Mouse (Mus musculus) CH12.LX (cell line): ENCODE results near the gene Rora. TPM values are rescaled to one million over a fixed set of nuclear protein-coding genes. Genes with fewer than 3 reads are reported as not detected.

Source experiments
- DNase-seq: peaks from one replicate; pipeline ENCODE4 v3.0.0-alpha.2; 2013; ENCODE audit errors: extremely low read depth
- H3K27ac ChIP-seq: 2 replicates; pipeline ENCODE4 v1.5.1; 2012; ENCODE audit warnings: low read depth, mild to moderate bottlenecking, control low read depth, moderate library complexity; ENCODE audit not compliant: insufficient read depth
- H3K27me3 ChIP-seq: replicated peaks from 2 replicates; pipeline ENCODE3; 2012; ENCODE audit warnings: inconsistent platforms
- H3K36me3 ChIP-seq, 2 experiments: replicated peaks in 1 of 2; 2 replicates each; pipeline versions ENCODE3 to v1.6.1; 2012; ENCODE audit warnings: inconsistent platforms in 1 of 2, low read length in 1 of 2, mild to moderate bottlenecking in 1 of 2, mixed read lengths in 1 of 2, moderate library complexity in 1 of 2; ENCODE audit not compliant: control insufficient read depth in 1 of 2, insufficient read depth in 1 of 2
- H3K4me1 ChIP-seq, 2 experiments: 2 replicates each; pipeline ENCODE4 v1.6.1; 2012; ENCODE audit warnings: inconsistent platforms in 1 of 2, moderate library complexity in 1 of 2; ENCODE audit not compliant: insufficient read depth in 2 of 2, control insufficient read depth in 1 of 2
- H3K4me2 ChIP-seq: 2 replicates; pipeline ENCODE4 v1.6.1; 2012; ENCODE audit warnings: low read depth, mild to moderate bottlenecking, control low read depth; ENCODE audit not compliant: poor library complexity, insufficient read depth, severe bottlenecking
- H3K4me3 ChIP-seq, 3 experiments: fragments of 150-350 bp in 1 of 3; sonication (generic) in 1 of 3; replicated peaks in 1 of 3; 2 replicates each; pipeline versions ENCODE3 to v1.5.1; 2011 to 2012; ENCODE audit warnings: low read depth in 2 of 3, low read length in 2 of 3, mild to moderate bottlenecking in 2 of 3, moderate library complexity in 2 of 3, control low read depth in 1 of 3, improper control_type of control experiment in 1 of 3, inconsistent platforms in 1 of 3, mixed read lengths in 1 of 3; ENCODE audit not compliant: poor library complexity in 1 of 3
- H3K79me2 ChIP-seq: replicated peaks from 2 replicates; pipeline ENCODE4 v1.6.1; 2012; ENCODE audit warnings: mild to moderate bottlenecking, moderate library complexity; ENCODE audit not compliant: control insufficient read depth, poor library complexity, insufficient read depth, severe bottlenecking; ENCODE audit errors: extremely low read depth
- H3K9ac ChIP-seq: 2 replicates; pipeline ENCODE4 v1.6.1; 2012; ENCODE audit warnings: low read depth, mild to moderate bottlenecking, control low read depth, moderate library complexity; ENCODE audit not compliant: insufficient read depth
- H3K9me3 ChIP-seq: replicated peaks from 2 replicates; pipeline ENCODE3; 2012; ENCODE audit warnings: low read length, inconsistent platforms, mixed read lengths
- BHLHE40 ChIP-seq: IDR thresholded peaks from 2 replicates; pipeline ENCODE4 v1.6.1; 2011; ENCODE audit warnings: mild to moderate bottlenecking, low read depth, low read length, improper control_type of control experiment
- CHD1 ChIP-seq: IDR thresholded peaks from 2 replicates; pipeline ENCODE4 v1.6.1; 2012; ENCODE audit warnings: low read depth, low read length, improper control_type of control experiment, inconsistent platforms
- CTCF ChIP-seq, 2 experiments: IDR thresholded peaks in 1 of 2; conservative IDR thresholded peaks in 1 of 2; 2 replicates each; pipeline ENCODE4 v1.5.1; 2011 to 2012; ENCODE audit warnings: low read depth in 2 of 2, low read length in 2 of 2, improper control_type of control experiment in 1 of 2, inconsistent platforms in 1 of 2, mild to moderate bottlenecking in 1 of 2, moderate library complexity in 1 of 2
- E2F4 ChIP-seq: IDR thresholded peaks from 2 replicates; pipeline ENCODE4 v1.6.1; 2011; ENCODE audit warnings: low read depth, low read length, improper control_type of control experiment; ENCODE audit not compliant: insufficient replicate concordance
- ELF1 ChIP-seq: IDR thresholded peaks from 2 replicates; pipeline ENCODE4 v1.6.1; 2014; ENCODE audit warnings: low read depth, mild to moderate bottlenecking, inconsistent platforms, low read length, improper control_type of control experiment
- ETS1 ChIP-seq: conservative IDR thresholded peaks from 2 replicates; pipeline ENCODE4 v1.6.1; 2012; ENCODE audit warnings: low read depth, mild to moderate bottlenecking, inconsistent platforms, low read length, improper control_type of control experiment, moderate library complexity
- GABPA ChIP-seq: IDR thresholded peaks from 2 replicates; pipeline ENCODE4 v1.6.1; 2012; ENCODE audit warnings: low read depth, low read length, improper control_type of control experiment, inconsistent platforms; ENCODE audit not compliant: insufficient replicate concordance
- JUN ChIP-seq: IDR thresholded peaks from 2 replicates; pipeline ENCODE4 v1.6.1; 2011; ENCODE audit warnings: low read depth, mild to moderate bottlenecking, low read length, improper control_type of control experiment, moderate library complexity; ENCODE audit not compliant: insufficient read depth
- JUND ChIP-seq: conservative IDR thresholded peaks from 2 replicates; pipeline ENCODE4 v1.6.1; 2011; ENCODE audit warnings: low read depth, low read length, improper control_type of control experiment
- KAT2A ChIP-seq: IDR thresholded peaks from 2 replicates; pipeline ENCODE4 v1.6.1; 2012; ENCODE audit warnings: low read length, improper control_type of control experiment, inconsistent platforms; ENCODE audit not compliant: insufficient replicate concordance
- MAX ChIP-seq: IDR thresholded peaks from 2 replicates; pipeline ENCODE4 v1.6.1; 2011; ENCODE audit warnings: low read length, improper control_type of control experiment
- MEF2A ChIP-seq: IDR thresholded peaks from 2 replicates; pipeline ENCODE4 v1.6.1; 2014; ENCODE audit warnings: low read depth, mild to moderate bottlenecking, inconsistent platforms, low read length, improper control_type of control experiment, borderline replicate concordance
- MYC ChIP-seq: IDR thresholded peaks from 2 replicates; pipeline ENCODE4 v1.6.1; 2011; ENCODE audit warnings: low read depth, mild to moderate bottlenecking, improper control_type of control experiment, low read length
- NELFE ChIP-seq: IDR thresholded peaks from 2 replicates; pipeline ENCODE4 v1.6.1; 2011; ENCODE audit warnings: low read depth, low read length, improper control_type of control experiment
- NRF1 ChIP-seq: IDR thresholded peaks from 2 replicates; pipeline ENCODE4 v1.6.1; 2014; ENCODE audit warnings: low read depth, mild to moderate bottlenecking, inconsistent platforms, low read length, improper control_type of control experiment, moderate library complexity
- POLR2A ChIP-seq: IDR thresholded peaks from 2 replicates; pipeline ENCODE4 v1.6.1; 2011; ENCODE audit warnings: low read depth, mild to moderate bottlenecking, improper control_type of control experiment, low read length
- RCOR1 ChIP-seq: conservative IDR thresholded peaks from 2 replicates; pipeline ENCODE4 v1.6.1; 2012; ENCODE audit warnings: low read depth, mild to moderate bottlenecking, inconsistent platforms, low read length, improper control_type of control experiment
- SIN3A ChIP-seq: IDR thresholded peaks from 2 replicates; pipeline ENCODE4 v1.6.1; 2012; ENCODE audit warnings: low read length, improper control_type of control experiment, inconsistent platforms
- TBP ChIP-seq: conservative IDR thresholded peaks from 2 replicates; pipeline ENCODE4 v1.6.1; 2011; ENCODE audit warnings: low read depth, low read length, improper control_type of control experiment
- USF1 ChIP-seq: IDR thresholded peaks from 2 replicates; pipeline ENCODE4 v1.6.1; 2014; ENCODE audit warnings: low read depth, mild to moderate bottlenecking, inconsistent platforms, low read length, improper control_type of control experiment
- USF2 ChIP-seq: conservative IDR thresholded peaks from 2 replicates; pipeline ENCODE4 v1.6.1; 2011; ENCODE audit warnings: low read depth, low read length, improper control_type of control experiment
- ZC3H11A ChIP-seq: IDR thresholded peaks from 2 replicates; pipeline ENCODE4 v1.6.1; 2012; ENCODE audit warnings: low read depth, mild to moderate bottlenecking, inconsistent platforms, low read length, improper control_type of control experiment
- ZKSCAN1 ChIP-seq: IDR thresholded peaks from 2 replicates; pipeline ENCODE4 v1.6.1; 2012; ENCODE audit warnings: low read depth, inconsistent platforms, low read length, improper control_type of control experiment, borderline replicate concordance
- ZMIZ1 ChIP-seq: IDR thresholded peaks from 2 replicates; pipeline ENCODE4 v1.6.1; 2012; ENCODE audit warnings: low read depth, mild to moderate bottlenecking, inconsistent platforms, low read length, improper control_type of control experiment
- dilution Hi-C: fragments of 300-500 bp; cut with MboI; formaldehyde crosslinking; loops from 2 replicates; pipeline ENCODE4 v1.14.3; 2020; ENCODE audit warnings: low sequenced_read_pairs; ENCODE audit not compliant: extremely low pct_unique_long_range_greater_than_20kb, extremely low pct_ligation_motif_present
- in situ Hi-C: fragments of 300-500 bp; cut with MboI; formaldehyde crosslinking; loops from 3 replicates; pipeline ENCODE4 v1.14.3; 2019; ENCODE audit warnings: low sequenced_read_pairs, low pct_ligation_motif_present, low pct_unique_long_range_greater_than_20kb, mixed read lengths
- polyA plus RNA-seq: library from polyadenylated mRNA; unstranded; fragments of >175 nt; gene quantifications from 2 replicates; pipeline ENCODE4 v1.2.1, GENCODE M21; 2012; ENCODE audit warnings: low read depth; ENCODE audit not compliant: insufficient read length
- total RNA-seq, 2 experiments: library from RNA; depleted of rRNA; stranded (reverse); fragments of 300-350 nt in 1 of 2; fragments of >200 nt in 1 of 2; gene quantifications; 2 replicates each; pipeline ENCODE4 v1.2.3; 2012 to 2014

The Rora gene
- total and polyA plus RNA-seq, 3 experiments: 0.36 to 0.66 (median 0.64) TPM

- Histone ChIP-seq H3K27me3 (no peaks in the 10 kb centered on the region), H3K4me3 (no peak overlapping the region), H3K4me1 (no peaks in the 10 kb centered on the region), H3K9me3 (peaks cover 2% of the 10 kb centered on the region), H3K79me2 (no peaks in the 10 kb centered on the region), H3K27ac (no peak overlapping the region), H3K36me3 (no peaks in the 10 kb centered on the region), H3K4me2 (no peak overlapping the region), H3K9ac (no peak overlapping the region)
- no peak for TF ChIP-seq ZMIZ1
- no peak for TF ChIP-seq USF1
- TF ChIP-seq USF2: no peak
- no peak for TF ChIP-seq ELF1
- no peak for DNase-seq
- dilution Hi-C loops (no loop called here), in situ Hi-C loops (no loop called here)
These were observed 537.1 kb downstream of the Rora start for GRCm38 (mm10) chr9:69190726-69191125.

GRCm38 (mm10) chr9:69192446-69192845 lies 538.9 kb downstream of the Rora start:
- in situ Hi-C loops (no loop called here), dilution Hi-C loops (no loop called here)
- Histone ChIP-seq H3K4me2 (no peak overlapping the region), H3K79me2 (no peaks in the 10 kb centered on the region), H3K9ac (no peak overlapping the region), H3K36me3 (no peaks in the 10 kb centered on the region), H3K27ac (no peak overlapping the region), H3K27me3 (no peaks in the 10 kb centered on the region), H3K4me1 (no peaks in the 10 kb centered on the region), H3K4me3 (no peak overlapping the region), H3K9me3 (peaks cover 2% of the 10 kb centered on the region)
- TF ChIP-seq E2F4 (no peak), NRF1 (no peak), ZKSCAN1 (no peak), MEF2A (no peak)
- DNase-seq: no peak

DNA sequence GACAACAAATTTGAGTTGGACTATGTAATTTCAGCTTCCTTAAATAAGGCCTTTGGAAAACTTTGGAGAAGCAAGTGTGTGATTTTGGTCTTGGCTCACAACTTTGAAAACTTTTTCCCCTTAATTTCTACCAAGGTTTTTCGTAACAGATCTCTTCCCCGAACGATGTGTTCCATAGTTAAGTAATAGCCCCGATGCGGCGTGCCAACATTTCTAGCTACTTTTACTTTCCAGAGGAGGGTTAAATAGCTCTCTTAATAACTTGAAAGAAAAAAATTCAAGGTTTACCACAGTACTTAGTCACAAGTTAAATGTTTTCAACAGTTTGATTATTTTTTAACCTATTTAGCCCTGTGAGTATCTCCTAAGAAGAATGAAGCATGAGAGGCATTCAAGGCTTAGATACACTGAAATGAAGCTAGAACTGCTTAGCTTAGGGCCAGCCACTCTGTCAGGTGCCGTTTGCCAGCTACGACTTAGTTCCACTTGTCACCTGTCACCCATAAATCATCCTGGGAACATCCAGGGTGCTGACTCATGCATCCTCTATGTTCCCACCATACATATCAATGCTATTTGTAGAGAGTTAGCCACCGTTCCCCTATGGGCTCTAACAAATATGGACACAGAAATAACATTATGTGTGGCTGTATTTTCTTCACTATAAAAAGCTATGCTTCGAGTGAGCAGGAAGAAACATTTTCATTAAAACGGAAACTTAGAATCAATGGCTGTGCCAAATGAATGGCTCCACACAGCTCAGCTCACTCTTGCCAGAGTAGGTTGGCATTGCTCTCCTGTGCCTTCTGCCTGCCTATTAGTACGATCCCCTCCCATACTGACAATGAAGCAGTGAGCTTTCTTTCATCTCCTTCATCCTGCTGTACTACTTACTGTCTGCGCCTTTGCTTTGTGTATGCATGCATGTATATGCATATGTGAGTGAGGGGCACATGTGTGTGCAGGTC lies 541.3 kb downstream of the Rora start:
- no peak overlapping the region for H3K4me3 ChIP-seq
- no peaks in the 10 kb centered on the region for H3K79me2 ChIP-seq
- H3K4me2 ChIP-seq: no peak overlapping the region
- in situ Hi-C loops: no loop called here
- no peaks in the 10 kb centered on the region for H3K9me3 ChIP-seq
- no peak for DNase-seq
- no peak overlapping the region for H3K27ac ChIP-seq
- no peaks in the 10 kb centered on the region for H3K36me3 ChIP-seq
- no peaks in the 10 kb centered on the region for H3K27me3 ChIP-seq
- dilution Hi-C loops: no loop called here
- H3K9ac ChIP-seq: no peak overlapping the region
- no peak for TF ChIP-seq JUND
- TF ChIP-seq GABPA: no peak
- TF ChIP-seq MYC: no peak
- TF ChIP-seq BHLHE40: no peak
- TF ChIP-seq KAT2A: no peak
- TF ChIP-seq RCOR1: no peak
- no peak for TF ChIP-seq MAX
- no peak for TF ChIP-seq POLR2A
- no peak for TF ChIP-seq NELFE
- TF ChIP-seq ETS1: no peak
- no peak for TF ChIP-seq TBP
- TF ChIP-seq ZKSCAN1: no peak
- no peak for TF ChIP-seq E2F4
- no peak for TF ChIP-seq CTCF (conservative IDR thresholded peaks at IDR 0.05 in 1 of 2, IDR thresholded peaks at IDR 0.05 in 1 of 2; ENCODE audit: low read depth in 2 of 2, low read length in 2 of 2)
- TF ChIP-seq CHD1: no peak
- no peak for TF ChIP-seq JUN
- TF ChIP-seq ZC3H11A: no peak
- no peak for TF ChIP-seq SIN3A
- no peak for TF ChIP-seq NRF1
- TF ChIP-seq USF1: no peak
- TF ChIP-seq, all 38 proteins: peak for 0
- no peaks in the 10 kb centered on the region for H3K4me1 ChIP-seq
